Mouse (Mus musculus): ENCODE data around the gene Ndst2. TPM values are rescaled to one million over a fixed set of nuclear protein-coding genes. Genes with fewer than 3 reads are reported as not detected.

Ndst2 gene
- polyA plus RNA-seq, 1 experiment from 2014 or later, result 16.7 TPM

GRCm38 (mm10) chr14:20735892-20736390 lies 1.6 kb upstream of the Ndst2 start:
- H3K27me3 ChIP-seq, result no peaks in the 10 kb centered on the region
- H3K4me1 ChIP-seq (replicated peaks), result peaks cover 21% of the 10 kb centered on the region
- H3K4me2 ChIP-seq, result no peak overlapping the region
- no peak overlapping the region for H3K9ac ChIP-seq
- 89% methylated on average over 13 of the region's 13 CpGs for WGBS
- no peaks in the 10 kb centered on the region for H3K9me3 ChIP-seq
- H3K4me3 ChIP-seq, result no peak overlapping the region
- peaks cover 55% of the 10 kb centered on the region for H3K36me3 ChIP-seq
- no peak for ATAC-seq (ENCODE audit: low FRiP score)
- no peak overlapping the region for H3K27ac ChIP-seq

- Histone ChIP-seq H3K4me3 (peak overlapping the region; percentile 76; the same call in 1 of the 2 replicates), H3K4me2 (peak overlapping the region; percentile 81), H3K9me3 (no peaks in the 10 kb centered on the region), H3K27me3 (no peaks in the 10 kb centered on the region), H3K36me3 (peaks cover 55% of the 10 kb centered on the region), H3K4me1 (replicated peaks) (peaks cover 21% of the 10 kb centered on the region), H3K27ac (0 out of 2 replicates have a peak overlapping the region, but pooled peaks have one; percentile 48), H3K9ac (0 out of 2 replicates have a peak overlapping the region, but pooled peaks have one; percentile 84)
- WGBS, result 70% methylated on average over 2 of the region's 2 CpGs
- no peak for ATAC-seq (ENCODE audit: low FRiP score)
These were observed 690 bp upstream of the Ndst2 start for GRCm38 (mm10) chr14:20735052-20735451.

GRCm38 (mm10) chr14:20733041-20733951 lies 1.1 kb downstream of the Ndst2 start:
- H3K27me3 ChIP-seq, result no peaks in the 10 kb centered on the region
- peaks cover 55% of the 10 kb centered on the region for H3K36me3 ChIP-seq
- peak overlapping the region; percentile 76 for H3K4me3 ChIP-seq
- ATAC-seq (ENCODE audit: low FRiP score), result no peak
- H3K27ac ChIP-seq, result peak overlapping the region; percentile 86
- H3K9me3 ChIP-seq, result no peaks in the 10 kb centered on the region
- WGBS, result 51% methylated on average over 12 of the region's 12 CpGs
- H3K4me2 ChIP-seq, result peak overlapping the region; percentile 81
- H3K4me1 ChIP-seq (replicated peaks), result peaks cover 21% of the 10 kb centered on the region
- H3K9ac ChIP-seq, result peak overlapping the region; percentile 84

- WGBS, result 93% methylated on average over 9 of the region's 9 CpGs
These were observed 3.3 kb downstream of the Ndst2 start for GRCm38 (mm10) chr14:20730853-20731602.

GRCm38 (mm10) chr14:20729871-20730270 lies 4.5 kb downstream of the Ndst2 start:
- Histone ChIP-seq H3K27ac (no peak overlapping the region), H3K4me3 (no peak overlapping the region), H3K27me3 (no peaks in the 10 kb centered on the region), H3K4me2 (no peak overlapping the region), H3K9ac (no peak overlapping the region), H3K36me3 (peaks cover 62% of the 10 kb centered on the region), H3K9me3 (no peaks in the 10 kb centered on the region), H3K4me1 (replicated peaks) (peaks cover 15% of the 10 kb centered on the region)
- 94% methylated on average over 9 of the region's 9 CpGs for WGBS
- no peak for ATAC-seq (ENCODE audit: low FRiP score)

More at GRCm38 (mm10) chr14:20730853-20731602, 3.3 kb downstream of the Ndst2 start:
- Histone ChIP-seq H3K27ac (no peak overlapping the region), H3K9ac (no peak overlapping the region), H3K4me1 (replicated peaks) (peaks cover 21% of the 10 kb centered on the region), H3K27me3 (no peaks in the 10 kb centered on the region), H3K9me3 (no peaks in the 10 kb centered on the region), H3K36me3 (peaks cover 58% of the 10 kb centered on the region), H3K4me2 (no peak overlapping the region), H3K4me3 (no peak overlapping the region)
- no peak for ATAC-seq (ENCODE audit: low FRiP score)

- peaks cover 96% of the 10 kb centered on the region for H3K36me3 ChIP-seq
- H3K9me3 ChIP-seq, result no peaks in the 10 kb centered on the region
- no peak for ATAC-seq (ENCODE audit: low FRiP score)
These were observed 8.6 kb downstream of the Ndst2 start for GRCm38 (mm10) chr14:20725660-20726339.

GRCm38 (mm10) chr14:20724043-20724442 lies 10.3 kb downstream of the Ndst2 start:
- H3K4me1 ChIP-seq (replicated peaks), result no peaks in the 10 kb centered on the region
- H3K27ac ChIP-seq, result no peak overlapping the region
- H3K36me3 ChIP-seq, result peaks cover 96% of the 10 kb centered on the region
- H3K4me2 ChIP-seq, result no peak overlapping the region
- H3K27me3 ChIP-seq, result no peaks in the 10 kb centered on the region
- 41% methylated on average over 5 of the region's 5 CpGs for WGBS
- ATAC-seq (ENCODE audit: low FRiP score), result 0 out of 2 replicates have a peak, but pooled peaks have one; percentile 14
- no peaks in the 10 kb centered on the region for H3K9me3 ChIP-seq
- H3K4me3 ChIP-seq, result no peak overlapping the region
- H3K9ac ChIP-seq, result no peak overlapping the region

More at GRCm38 (mm10) chr14:20725660-20726339, 8.6 kb downstream of the Ndst2 start:
- no peak overlapping the region for H3K9ac ChIP-seq
- no peak overlapping the region for H3K27ac ChIP-seq
- no peaks in the 10 kb centered on the region for H3K4me1 ChIP-seq (replicated peaks)
- H3K4me3 ChIP-seq, result no peak overlapping the region
- no peaks in the 10 kb centered on the region for H3K27me3 ChIP-seq
- H3K4me2 ChIP-seq, result no peak overlapping the region
- WGBS, result 88% methylated on average over 6 of the region's 6 CpGs

- peaks cover 96% of the 10 kb centered on the region for H3K36me3 ChIP-seq
- ATAC-seq (ENCODE audit: low FRiP score), result no peak
- H3K27me3 ChIP-seq, result no peaks in the 10 kb centered on the region
- no peak overlapping the region for H3K27ac ChIP-seq
- H3K9ac ChIP-seq, result no peak overlapping the region
- no peaks in the 10 kb centered on the region for H3K9me3 ChIP-seq
- H3K4me1 ChIP-seq (replicated peaks), result no peaks in the 10 kb centered on the region
- 89% methylated on average over 12 of the region's 12 CpGs for WGBS
- no peak overlapping the region for H3K4me3 ChIP-seq
- H3K4me2 ChIP-seq, result no peak overlapping the region
These were observed 11.4 kb downstream of the Ndst2 start for GRCm38 (mm10) chr14:20723006-20723405.

- no peaks in the 10 kb centered on the region for H3K9me3 ChIP-seq
- peaks cover 98% of the 10 kb centered on the region for H3K36me3 ChIP-seq
- 87% methylated on average over 3 of the region's 4 CpGs for WGBS
- no peak for ATAC-seq (ENCODE audit: low FRiP score)
- no peaks in the 10 kb centered on the region for H3K4me1 ChIP-seq (replicated peaks)
- H3K4me2 ChIP-seq, result no peak overlapping the region
- no peak overlapping the region for H3K4me3 ChIP-seq
- H3K27me3 ChIP-seq, result no peaks in the 10 kb centered on the region
- no peak overlapping the region for H3K9ac ChIP-seq
- no peak overlapping the region for H3K27ac ChIP-seq
These were observed 13.0 kb downstream of the Ndst2 start for GRCm38 (mm10) chr14:20721371-20721770.

- H3K4me3 ChIP-seq, result no peak overlapping the region
- 95% methylated on average over 12 of the region's 12 CpGs for WGBS
- ATAC-seq (ENCODE audit: low FRiP score), result no peak
These were observed 14.6 kb downstream of the Ndst2 start for GRCm38 (mm10) chr14:20719767-20720166.

GRCm38 (mm10) chr14:20718443-20718842 lies 15.9 kb downstream of the Ndst2 start:
- no peak overlapping the region for H3K4me2 ChIP-seq
- H3K27ac ChIP-seq, result no peak overlapping the region
- H3K36me3 ChIP-seq, result peaks cover 100% of the 10 kb centered on the region
- no peak overlapping the region for H3K9ac ChIP-seq
- no peaks in the 10 kb centered on the region for H3K9me3 ChIP-seq
- no peaks in the 10 kb centered on the region for H3K4me1 ChIP-seq (replicated peaks)
- H3K4me3 ChIP-seq, result no peak overlapping the region
- 90% methylated on average over 10 of the region's 10 CpGs for WGBS
- no peak for ATAC-seq (ENCODE audit: low FRiP score)
- no peaks in the 10 kb centered on the region for H3K27me3 ChIP-seq

More at GRCm38 (mm10) chr14:20719767-20720166, 14.6 kb downstream of the Ndst2 start:
- Histone ChIP-seq H3K9ac (no peak overlapping the region), H3K27me3 (no peaks in the 10 kb centered on the region), H3K36me3 (peaks cover 98% of the 10 kb centered on the region), H3K4me2 (no peak overlapping the region), H3K27ac (no peak overlapping the region), H3K9me3 (no peaks in the 10 kb centered on the region), H3K4me1 (replicated peaks) (no peaks in the 10 kb centered on the region)

All from hindbrain, embryonic 13.5 days (tissue).